Mouse (Mus musculus) E14TG2a.4 (cell line): ENCODE measurements around the gene Mgarp.
"Not testable (repeated sequence)": the region's sequence is repeated elsewhere in the genome, so short reads cannot be mapped to it uniquely, and the experiment has no call there.

Experiments
- H3K27me3 ChIP-seq: 2 replicates; pipeline ENCODE4 v1.6.1; 2014; ENCODE audit warnings: low read length, control low read depth; ENCODE audit not compliant: insufficient read depth
- H3K36me3 ChIP-seq: 2 replicates; pipeline ENCODE4 v1.6.1; 2014; ENCODE audit warnings: low read length, control low read depth; ENCODE audit not compliant: insufficient read depth
- H3K4me1 ChIP-seq: replicated peaks from 2 replicates; pipeline ENCODE4 v1.6.1; 2014; ENCODE audit warnings: low read depth, low read length, control low read depth
- H3K4me3 ChIP-seq: replicated peaks from 2 replicates; pipeline ENCODE4 v1.5.1; 2014; ENCODE audit warnings: mild to moderate bottlenecking, low read length
- H3K9me3 ChIP-seq: 2 replicates; pipeline ENCODE4 v1.6.1; 2014; ENCODE audit warnings: low read length, control low read depth
- CTCF ChIP-seq: conservative IDR thresholded peaks from 2 replicates; pipeline ENCODE4 v1.5.1; 2014; ENCODE audit warnings: low read length
- NANOG ChIP-seq: IDR thresholded peaks from 2 replicates; pipeline ENCODE4 v1.6.1; 2014; ENCODE audit warnings: borderline replicate concordance, low read length, mixed read lengths
- POU5F1 ChIP-seq: IDR thresholded peaks from 2 replicates; pipeline ENCODE4 v1.6.1; 2014; ENCODE audit warnings: low read length, borderline replicate concordance

Mgarp gene

GRCm38 (mm10) chr3:51402054-51402453, 5.5 kb upstream of the Mgarp start:
- H3K9me3 ChIP-seq, H3K27me3 ChIP-seq, H3K4me3 ChIP-seq: not testable (repeated sequence)
- H3K4me1 ChIP-seq: peaks cover 41% of the 10 kb centered on the region
- peak; percentile 23 for TF ChIP-seq CTCF
- H3K36me3 ChIP-seq: peaks cover 46% of the 10 kb centered on the region

DNA sequence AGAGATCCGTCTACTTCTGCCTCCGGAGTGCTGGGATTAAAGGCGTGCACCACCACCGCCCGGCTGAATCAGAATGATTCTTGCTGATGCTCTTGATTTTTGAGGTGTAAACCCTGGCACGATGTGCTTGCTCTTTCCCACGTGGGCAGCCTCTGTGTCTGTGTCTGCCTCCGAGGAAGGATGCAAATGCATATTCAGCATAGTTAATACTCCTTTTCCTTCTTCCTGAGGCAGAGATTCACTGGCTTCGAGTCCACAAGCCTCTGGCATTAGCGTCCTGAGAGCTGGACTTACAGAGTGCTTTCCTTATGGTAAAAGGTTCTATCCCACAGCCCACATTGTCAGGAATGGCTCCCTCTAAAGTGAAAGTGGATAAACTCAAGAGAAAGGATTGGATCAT, 4.1 kb upstream of the Mgarp start:
- H3K27me3 ChIP-seq: peaks cover 12% of the 10 kb centered on the region
- TF ChIP-seq CTCF (no peak), NANOG (no peak), POU5F1 (no peak)
- peaks cover 46% of the 10 kb centered on the region for H3K4me1 ChIP-seq
- H3K4me3 ChIP-seq: no peak overlapping the region
- peaks cover 32% of the 10 kb centered on the region for H3K36me3 ChIP-seq
- no peaks in the 10 kb centered on the region for H3K9me3 ChIP-seq

DNA sequence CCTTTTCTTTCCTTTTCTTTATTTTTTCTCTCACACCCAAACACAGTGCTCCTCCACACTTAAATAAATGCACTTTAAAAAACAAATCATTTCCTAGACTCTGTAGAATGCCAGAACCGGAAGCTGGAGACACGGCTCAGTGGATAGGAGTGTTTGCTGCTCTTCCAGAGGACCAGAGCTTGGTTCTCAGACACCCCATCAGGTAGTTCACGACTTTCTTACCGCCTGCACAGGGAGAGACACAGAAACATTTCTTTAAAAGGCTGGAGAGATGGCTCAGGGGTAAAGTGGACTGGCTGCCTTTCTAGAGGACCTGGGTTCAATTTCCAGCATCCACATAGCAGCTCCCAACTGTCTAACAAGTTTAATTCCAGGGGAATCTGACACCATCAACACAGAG, 3.0 kb upstream of the Mgarp start:
- TF ChIP-seq POU5F1 (no peak), CTCF (no peak), NANOG (no peak)
- peak overlapping the region; percentile 46 for H3K4me3 ChIP-seq
- no peaks in the 10 kb centered on the region for H3K9me3 ChIP-seq
- H3K4me1 ChIP-seq: peaks cover 49% of the 10 kb centered on the region
- peaks cover 19% of the 10 kb centered on the region for H3K27me3 ChIP-seq
- H3K36me3 ChIP-seq: peaks cover 21% of the 10 kb centered on the region

GRCm38 (mm10) chr3:51398667-51399066, 2.1 kb upstream of the Mgarp start:
- peaks cover 19% of the 10 kb centered on the region for H3K27me3 ChIP-seq
- H3K4me3 ChIP-seq: peak overlapping the region; percentile 46
- peaks cover 49% of the 10 kb centered on the region for H3K4me1 ChIP-seq
- peaks cover 12% of the 10 kb centered on the region for H3K36me3 ChIP-seq
- H3K9me3 ChIP-seq: no peaks in the 10 kb centered on the region
- TF ChIP-seq POU5F1: no peak
- TF ChIP-seq CTCF: no peak
- no peak for TF ChIP-seq NANOG

DNA sequence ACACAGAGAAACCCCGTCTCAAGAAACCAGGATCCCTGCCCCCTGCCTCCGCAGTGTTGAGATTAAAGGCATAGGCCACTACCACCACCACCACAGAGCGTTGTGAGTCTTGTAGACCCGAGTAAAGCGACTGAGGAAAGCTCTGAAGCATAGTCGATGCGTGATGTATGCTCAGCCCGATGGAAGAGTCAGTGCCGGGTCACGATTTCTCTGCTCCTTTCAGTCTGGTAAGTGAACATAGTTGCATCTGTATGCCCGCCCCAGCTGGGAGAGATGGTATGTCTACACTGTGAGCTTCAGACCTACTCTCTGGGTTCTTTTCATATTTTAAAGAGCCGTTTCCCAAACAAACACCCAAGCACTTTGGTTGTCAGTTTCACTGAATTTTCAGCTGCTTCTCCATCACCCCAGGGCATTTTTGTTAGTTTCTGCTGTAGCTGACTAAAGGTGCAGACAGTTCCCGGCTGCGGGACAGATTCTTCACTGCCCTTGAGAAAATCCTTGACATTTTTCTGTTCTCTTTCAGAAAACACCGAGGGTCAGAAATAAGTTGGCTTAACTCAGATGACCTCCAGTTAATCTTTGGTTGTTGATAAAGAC, 1.3 kb upstream of the Mgarp start:
- no peaks in the 10 kb centered on the region for H3K9me3 ChIP-seq
- peaks cover 19% of the 10 kb centered on the region for H3K27me3 ChIP-seq
- H3K36me3 ChIP-seq: peaks cover 3% of the 10 kb centered on the region
- TF ChIP-seq CTCF: no peak
- TF ChIP-seq NANOG: no peak
- no peak for TF ChIP-seq POU5F1
- H3K4me3 ChIP-seq: peak overlapping the region; percentile 17; the same call in 1 of the 2 replicates
- peaks cover 49% of the 10 kb centered on the region for H3K4me1 ChIP-seq

DNA sequence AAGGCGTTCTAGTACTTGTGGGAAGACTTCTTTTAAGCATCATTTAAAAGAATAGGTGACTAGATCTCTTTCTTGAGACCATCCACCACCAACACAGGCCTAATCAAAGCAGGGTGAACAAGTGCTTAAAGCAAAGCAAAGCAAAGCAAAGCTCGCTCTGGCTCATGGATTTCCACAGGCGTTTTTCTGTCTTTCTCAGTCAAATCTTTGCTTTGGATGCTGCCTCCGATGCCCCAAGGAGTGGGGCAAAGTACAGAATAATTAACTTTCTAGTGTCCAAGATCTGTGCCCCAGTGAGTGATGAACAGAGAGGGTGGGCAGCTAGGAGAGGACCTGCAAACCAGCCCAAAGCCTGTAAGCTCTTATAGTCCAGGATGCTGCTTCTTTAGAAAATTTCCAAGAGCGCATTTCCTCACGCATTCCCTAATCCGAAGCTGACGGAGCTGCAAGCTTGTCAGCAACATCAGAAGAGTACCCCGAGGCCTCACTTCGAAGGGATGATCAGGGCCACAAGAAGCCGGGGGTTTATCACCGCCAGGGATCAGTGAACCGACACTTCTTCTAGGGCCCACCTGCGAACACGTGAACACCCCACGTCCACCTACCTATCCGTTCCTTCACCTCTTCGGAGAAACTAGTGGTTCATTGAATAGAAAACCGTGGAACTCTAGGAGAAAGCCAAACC, 935 bp downstream of the Mgarp start:
- TF ChIP-seq NANOG: no peak
- TF ChIP-seq CTCF: no peak
- no peak for TF ChIP-seq POU5F1

GRCm38 (mm10) chr3:51394881-51395280, 1.7 kb downstream of the Mgarp start:
- Histone ChIP-seq H3K36me3 (0 out of 2 replicates have a peak, but pooled peaks cover 3% of the 10 kb centered on the region), H3K4me1 (peaks cover 40% of the 10 kb centered on the region), H3K27me3 (peaks cover 21% of the 10 kb centered on the region), H3K9me3 (no peaks in the 10 kb centered on the region), H3K4me3 (no peak overlapping the region)
- TF ChIP-seq NANOG (no peak), POU5F1 (no peak), CTCF (no peak)

More for the DNA sequence above, 935 bp downstream of the Mgarp start:
- Histone ChIP-seq H3K36me3 (0 out of 2 replicates have a peak, but pooled peaks cover 3% of the 10 kb centered on the region), H3K27me3 (peaks cover 21% of the 10 kb centered on the region), H3K4me1 (peaks cover 43% of the 10 kb centered on the region), H3K4me3 (peak overlapping the region; percentile 79), H3K9me3 (no peaks in the 10 kb centered on the region)

- no peaks in the 10 kb centered on the region for H3K9me3 ChIP-seq
- no peak overlapping the region for H3K4me3 ChIP-seq
- peaks cover 27% of the 10 kb centered on the region for H3K27me3 ChIP-seq
- peaks cover 34% of the 10 kb centered on the region for H3K4me1 ChIP-seq
- H3K36me3 ChIP-seq: 0 out of 2 replicates have a peak, but pooled peaks cover 3% of the 10 kb centered on the region
- no peak for TF ChIP-seq CTCF
- no peak for TF ChIP-seq POU5F1
- no peak for TF ChIP-seq NANOG
Measured at GRCm38 (mm10) chr3:51393651-51394050, 2.9 kb downstream of the Mgarp start.

- not testable (repeated sequence) for H3K36me3 ChIP-seq, H3K9me3 ChIP-seq, H3K4me3 ChIP-seq
- Histone ChIP-seq H3K4me1 (peaks cover 29% of the 10 kb centered on the region), H3K27me3 (peaks cover 30% of the 10 kb centered on the region)
Measured at GRCm38 (mm10) chr3:51393018-51393417, 3.5 kb downstream of the Mgarp start.
